Comparison of ENCODE assay signal across 8 mouse cellular contexts in the genomic region with DNA sequence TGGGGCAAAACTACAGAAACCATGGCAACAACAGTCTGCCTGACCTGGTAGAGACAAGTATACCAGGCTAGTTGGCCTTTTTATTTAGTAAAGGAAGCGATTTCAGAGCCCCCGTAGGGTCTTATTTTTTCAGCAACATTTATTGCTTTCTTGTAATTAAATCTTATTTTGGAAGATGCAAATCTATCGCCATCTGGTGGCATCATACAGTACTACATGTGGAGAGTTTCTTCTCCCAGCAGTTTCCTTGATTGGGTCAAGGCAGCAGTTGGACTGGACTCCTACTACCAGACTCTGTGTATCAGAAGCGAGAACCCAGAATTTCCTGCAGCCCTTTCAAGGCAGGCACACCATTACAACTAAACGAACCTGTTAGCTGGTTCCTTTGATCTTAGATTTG. TPM values are rescaled to one million over a fixed set of nuclear protein-coding genes. Genes with fewer than 3 reads are reported as not detected.
A peak's percentile ranks its signal among the peaks of the same experiment; 100 is the strongest.
DNase-seq lines count a peak whose midpoint lies in the region; ATAC-seq lines count a peak whose summit lies in the region.

No protein-coding gene starts in this region.

- DNase-seq in gastrocnemius, adult 18-20 months (ENCODE audit: low spot score) = peak; percentile 44
- no peak for DNase-seq in gastrocnemius, postnatal 36 days
- DNase-seq in urinary bladder, postnatal 14 days (ENCODE audit: low spot score) = peak; percentile 63
- DNase-seq in urinary bladder, postnatal 10 days (ENCODE audit: low spot score) = no peak
- DNase-seq in layer of hippocampus, adult 11-12 months (ENCODE audit: low spot score) = peak; percentile 82
- DNase-seq in lung, postnatal 36 days = peak; percentile 74
- peak; percentile 63 for DNase-seq in thymus, postnatal 0 days (ENCODE audit: low spot score)

- peak; percentile 33; the same call in 1 of the 2 replicates for ATAC-seq in common myeloid progenitor, adult 5-6 weeks (replicated peaks; ENCODE audit: low read depth, poor library complexity, severe bottlenecking)

- intact Hi-C loops in gastrocnemius, postnatal 36 days (cut with DNase I) = no loop called here

RNA-seq across cellular contexts. Expression of gene Oas2, which starts 3.2 kb away (rescaled TPM):
- total RNA-seq in gastrocnemius, adult 18-20 months (2021) = under 1 TPM; 0.19 to 0.25 TPM
- total RNA-seq in gastrocnemius, postnatal 36 days (2021) = under 1 TPM; 0.18 to 0.37 TPM
- 0.64 and 0.68 TPM in 2 replicates for total RNA-seq in common myeloid progenitor, adult 5-6 weeks (2017)
- polyA plus RNA-seq in thymus, postnatal 0 days (2015; fragmentation: Nextera tagmentation; extraction: Ambion mirVana) = 0.62 and 0.86 TPM in 2 replicates

RNA-seq across cellular contexts. Expression of gene Oas3, which starts 31.0 kb away (rescaled TPM):
- total RNA-seq in gastrocnemius, adult 18-20 months (2021) = not detected
- total RNA-seq in gastrocnemius, postnatal 36 days (2021) = not detected
- total RNA-seq in common myeloid progenitor, adult 5-6 weeks (2017) = 1.9 and 4.8 TPM in 2 replicates
- 1.7 and 1.9 TPM in 2 replicates for polyA plus RNA-seq in thymus, postnatal 0 days (2015; fragmentation: Nextera tagmentation; extraction: Ambion mirVana)

RNA-seq across cellular contexts. Expression of gene Dtx1, which starts 34.7 kb away (rescaled TPM):
- total RNA-seq in gastrocnemius, adult 18-20 months (2021) = under 1 TPM; 0.41 to 0.74 TPM
- under 1 TPM; 0.38 to 0.91 TPM for total RNA-seq in gastrocnemius, postnatal 36 days (2021)
- total RNA-seq in common myeloid progenitor, adult 5-6 weeks (2017) = not detected in 2 replicates
- polyA plus RNA-seq in thymus, postnatal 0 days (2015; fragmentation: Nextera tagmentation; extraction: Ambion mirVana) = 43.4 and 43.7 TPM in 2 replicates

RNA-seq across cellular contexts. Expression of gene Oas1e, which starts 48.9 kb away (rescaled TPM):
- not detected for total RNA-seq in gastrocnemius, adult 18-20 months (2021)
- total RNA-seq in gastrocnemius, postnatal 36 days (2021) = not detected
- total RNA-seq in common myeloid progenitor, adult 5-6 weeks (2017) = not detected in 2 replicates
- polyA plus RNA-seq in thymus, postnatal 0 days (2015; fragmentation: Nextera tagmentation; extraction: Ambion mirVana) = 0.39 and 0.64 TPM in 2 replicates

Comparison
In these comparisons a context has a peak if more than half of its experiments do, and no peak if none do; other contexts are left out.
1. DNase-seq: peak in gastrocnemius, adult 18-20 months (single experiment), urinary bladder, postnatal 14 days (single experiment), layer of hippocampus, adult 11-12 months (single experiment), lung, postnatal 36 days (single experiment) and thymus, postnatal 0 days (single experiment); none in gastrocnemius, postnatal 36 days (0 of 2) and urinary bladder, postnatal 10 days (single experiment).